Mouse (Mus musculus): ENCODE results near the gene Glb1l. TPM values are rescaled to one million over a fixed set of nuclear protein-coding genes. Genes with fewer than 3 reads are reported as not detected.

The Glb1l gene
- total and polyA plus RNA-seq, 3 experiments, result 7.6 to 13.0 TPM; not detected in 1

GRCm38 (mm10) chr1:75155837-75156236 is 54.8 kb downstream of the Glb1l start (continued):
- TF ChIP-seq ZNF384 (IDR thresholded peaks at IDR 0.05; ENCODE audit: low read depth, low read length) (no peak), MYB (IDR thresholded peaks at IDR 0.05; ENCODE audit: low read depth, low read length) (no peak), CTCF (IDR thresholded peaks at IDR 0.05 in 2 of 3, conservative IDR thresholded peaks at IDR 0.05 in 1 of 3; ENCODE audit: control insufficient read depth in 1 of 3, insufficient read depth in 1 of 3, low read depth in 2 of 3, low read length in 3 of 3, poor library complexity in 1 of 3, severe bottlenecking in 1 of 3) (no peak)

- Histone ChIP-seq H3K9ac (ENCODE audit: control insufficient read depth, low read depth, low read length, poor library complexity, severe bottlenecking) (no peak overlapping the region), H3K4me1 (ENCODE audit: control insufficient read depth in 1 of 2, insufficient read depth in 2 of 2, low read length in 2 of 2) (no peaks in the 10 kb centered on the region; a peak in 1 of 4 replicates), H3K9me3 (replicated peaks; ENCODE audit: insufficient read depth, low read length) (no peaks in the 10 kb centered on the region), H3K4me3 (ENCODE audit: control insufficient read depth in 1 of 2, insufficient read depth in 1 of 2, low read depth in 2 of 2, low read length in 2 of 2) (no peak overlapping the region), H3K27ac (ENCODE audit: control insufficient read depth, low read depth, low read length) (no peak overlapping the region), H3K27me3 (ENCODE audit: control insufficient read depth in 1 of 2, insufficient read depth in 2 of 2, low read length in 2 of 2) (no peaks in the 10 kb centered on the region), H3K79me2 (ENCODE audit: control insufficient read depth, insufficient read depth, low read length, poor library complexity) (peaks cover 7% of the 10 kb centered on the region), H3K36me3 (ENCODE audit: control insufficient read depth in 1 of 2, insufficient read depth in 2 of 2, low read length in 2 of 2) (no peaks in the 10 kb centered on the region; a peak in 1 of 4 replicates)
- DNase-seq (ENCODE audit: low read depth, low spot score), result no peak
- TF ChIP-seq MAZ (IDR thresholded peaks at IDR 0.05; ENCODE audit: low read depth, low read length) (no peak), POLR2AphosphoS2 (IDR thresholded peaks at IDR 0.05; ENCODE audit: low read length) (no peak), BHLHE40 (IDR thresholded peaks at IDR 0.05; ENCODE audit: borderline replicate concordance, low read depth, low read length) (no peak), NELFE (IDR thresholded peaks at IDR 0.05; ENCODE audit: low read depth, low read length) (no peak)
These were observed 61.9 kb downstream of the Glb1l start for GRCm38 (mm10) chr1:75148727-75149126.

Other genes with a start within 250 kb of the Glb1l start
- 1.7 and 2.1 TPM in 2 replicates for gene Nhej1, start 85.6 kb downstream of the Glb1l start, total RNA-seq (2012; rRNA removed)
- gene Nhej1, start 85.6 kb downstream of the Glb1l start, polyA plus RNA-seq (2012; ENCODE audit: insufficient read depth in 1 of 2, insufficient read length in 2 of 2, low read depth in 1 of 2, low replicate concordance in 2 of 2, missing spikeins in 1 of 2), result 1 to 10 TPM in 1 of 2 experiments, not detected in 1; 5.2 TPM
- gene Slc23a3, start 76.9 kb downstream of the Glb1l start, total RNA-seq (2012; rRNA removed), result 0.08 TPM in 1 of 2 replicates, not detected in the other
- gene Slc23a3, start 76.9 kb downstream of the Glb1l start, polyA plus RNA-seq (2012; ENCODE audit: insufficient read depth in 1 of 2, insufficient read length in 2 of 2, low read depth in 1 of 2, low replicate concordance in 2 of 2, missing spikeins in 1 of 2), result under 1 TPM in 1 of 2 experiments, not detected in 1; 0.15 TPM
- gene Cnppd1, start 68.1 kb downstream of the Glb1l start, total RNA-seq (2012; rRNA removed), result 46.4 and 54.4 TPM in 2 replicates
- gene Cnppd1, start 68.1 kb downstream of the Glb1l start, polyA plus RNA-seq (2012; ENCODE audit: insufficient read depth in 1 of 2, insufficient read length in 2 of 2, low read depth in 1 of 2, low replicate concordance in 2 of 2, missing spikeins in 1 of 2), result 100 to 1,000 TPM in 1 of 2 experiments, 10 to 100 TPM in 1; 70.1 to 314 TPM
- gene Retreg2, start 68.0 kb downstream of the Glb1l start, total RNA-seq (2012; rRNA removed), result 37.1 and 38.1 TPM in 2 replicates
- gene Retreg2, start 68.0 kb downstream of the Glb1l start, polyA plus RNA-seq (2012; ENCODE audit: insufficient read depth in 1 of 2, insufficient read length in 2 of 2, low read depth in 1 of 2, low replicate concordance in 2 of 2, missing spikeins in 1 of 2), result 10 to 100 TPM in 1 of 2 experiments, not detected in 1; 59.2 TPM
- gene Zfand2b, start 42.2 kb downstream of the Glb1l start, total RNA-seq (2012; rRNA removed), result 14.4 and 15.0 TPM in 2 replicates
- gene Zfand2b, start 42.2 kb downstream of the Glb1l start, polyA plus RNA-seq (2012; ENCODE audit: insufficient read depth in 1 of 2, insufficient read length in 2 of 2, low read depth in 1 of 2, low replicate concordance in 2 of 2, missing spikeins in 1 of 2), result 10 to 100 TPM in 1 of 2 experiments, not detected in 1; 18.3 TPM
- 79.2 and 84.4 TPM in 2 replicates for gene Abcb6, start 30.4 kb downstream of the Glb1l start, total RNA-seq (2012; rRNA removed)
- 10 to 100 TPM in 1 of 2 experiments, not detected in 1; 73.5 TPM for gene Abcb6, start 30.4 kb downstream of the Glb1l start, polyA plus RNA-seq (2012; ENCODE audit: insufficient read depth in 1 of 2, insufficient read length in 2 of 2, low read depth in 1 of 2, low replicate concordance in 2 of 2, missing spikeins in 1 of 2)
- gene Ankzf1, start 18.7 kb downstream of the Glb1l start, total RNA-seq (2012; rRNA removed), result 5.5 and 8.1 TPM in 2 replicates
- 10 to 100 TPM in 1 of 2 experiments, not detected in 1; 16.7 TPM for gene Ankzf1, start 18.7 kb downstream of the Glb1l start, polyA plus RNA-seq (2012; ENCODE audit: insufficient read depth in 1 of 2, insufficient read length in 2 of 2, low read depth in 1 of 2, low replicate concordance in 2 of 2, missing spikeins in 1 of 2)
- gene Atg9a, start 18.6 kb downstream of the Glb1l start, total RNA-seq (2012; rRNA removed), result 7.8 and 10.2 TPM in 2 replicates
- 10 to 100 TPM in 1 of 2 experiments, not detected in 1; 26.1 TPM for gene Atg9a, start 18.6 kb downstream of the Glb1l start, polyA plus RNA-seq (2012; ENCODE audit: insufficient read depth in 1 of 2, insufficient read length in 2 of 2, low read depth in 1 of 2, low replicate concordance in 2 of 2, missing spikeins in 1 of 2)
- gene Stk16, start within 50 bp of the Glb1l start, total RNA-seq (2012; rRNA removed), result 83.2 and 110 TPM in 2 replicates
- gene Stk16, start within 50 bp of the Glb1l start, polyA plus RNA-seq (2012; ENCODE audit: insufficient read depth in 1 of 2, insufficient read length in 2 of 2, low read depth in 1 of 2, low replicate concordance in 2 of 2, missing spikeins in 1 of 2), result 100 to 1,000 TPM in 1 of 2 experiments, not detected in 1; 154 TPM
- gene Tuba4a, start 9.1 kb upstream of the Glb1l start, total RNA-seq (2012; rRNA removed), result 385 and 396 TPM in 2 replicates
- 100 to 1,000 TPM in 1 of 2 experiments, not detected in 1; 439 TPM for gene Tuba4a, start 9.1 kb upstream of the Glb1l start, polyA plus RNA-seq (2012; ENCODE audit: insufficient read depth in 1 of 2, insufficient read length in 2 of 2, low read depth in 1 of 2, low replicate concordance in 2 of 2, missing spikeins in 1 of 2)
- 0.46 and 0.58 TPM in 2 replicates for gene A630095N17Rik, start 21.3 kb upstream of the Glb1l start, total RNA-seq (2012; rRNA removed)
- gene A630095N17Rik, start 21.3 kb upstream of the Glb1l start, polyA plus RNA-seq (2012; ENCODE audit: insufficient read depth in 1 of 2, insufficient read length in 2 of 2, low read depth in 1 of 2, low replicate concordance in 2 of 2, missing spikeins in 1 of 2), result under 1 TPM in 1 of 2 experiments, not detected in 1; 0.82 TPM
- gene Dnajb2, start 25.6 kb upstream of the Glb1l start, total RNA-seq (2012; rRNA removed), result 10.3 and 12.9 TPM in 2 replicates
- 10 to 100 TPM in 1 of 2 experiments, not detected in 1; 18.9 TPM for gene Dnajb2, start 25.6 kb upstream of the Glb1l start, polyA plus RNA-seq (2012; ENCODE audit: insufficient read depth in 1 of 2, insufficient read length in 2 of 2, low read depth in 1 of 2, low replicate concordance in 2 of 2, missing spikeins in 1 of 2)
- gene Ptprn, start 53.7 kb upstream of the Glb1l start, total RNA-seq (2012; rRNA removed), result not detected in 2 replicates
- gene Ptprn, start 53.7 kb upstream of the Glb1l start, polyA plus RNA-seq (2012; ENCODE audit: insufficient read depth in 1 of 2, insufficient read length in 2 of 2, low read depth in 1 of 2, low replicate concordance in 2 of 2, missing spikeins in 1 of 2), result under 1 TPM in 1 of 2 experiments, not detected in 1; 0.13 TPM
- not detected in 2 replicates for gene Resp18, start 67.6 kb upstream of the Glb1l start, total RNA-seq (2012; rRNA removed)
- not detected for gene Resp18, start 67.6 kb upstream of the Glb1l start, polyA plus RNA-seq (2012; ENCODE audit: insufficient read depth in 1 of 2, insufficient read length in 2 of 2, low read depth in 1 of 2, low replicate concordance in 2 of 2, missing spikeins in 1 of 2)
- 34.7 and 35.9 TPM in 2 replicates for gene Dnpep, start 107.2 kb upstream of the Glb1l start, total RNA-seq (2012; rRNA removed)
- gene Dnpep, start 107.2 kb upstream of the Glb1l start, polyA plus RNA-seq (2012; ENCODE audit: insufficient read depth in 1 of 2, insufficient read length in 2 of 2, low read depth in 1 of 2, low replicate concordance in 2 of 2, missing spikeins in 1 of 2), result 10 to 100 TPM in 1 of 2 experiments, not detected in 1; 59.3 TPM
- gene Des, start 149.5 kb upstream of the Glb1l start, total RNA-seq (2012; rRNA removed), result 4.6 and 7.2 TPM in 2 replicates
- 1 to 10 TPM in 1 of 2 experiments, not detected in 1; 7.0 TPM for gene Des, start 149.5 kb upstream of the Glb1l start, polyA plus RNA-seq (2012; ENCODE audit: insufficient read depth in 1 of 2, insufficient read length in 2 of 2, low read depth in 1 of 2, low replicate concordance in 2 of 2, missing spikeins in 1 of 2)
- 1.7 and 1.8 TPM in 2 replicates for gene Speg, start 164.5 kb upstream of the Glb1l start, total RNA-seq (2012; rRNA removed)
- 1 to 10 TPM in 1 of 2 experiments, not detected in 1; 9.5 TPM for gene Speg, start 164.5 kb upstream of the Glb1l start, polyA plus RNA-seq (2012; ENCODE audit: insufficient read depth in 1 of 2, insufficient read length in 2 of 2, low read depth in 1 of 2, low replicate concordance in 2 of 2, missing spikeins in 1 of 2)
- 63.8 and 65.0 TPM in 2 replicates for gene Gmppa, start 225.1 kb upstream of the Glb1l start, total RNA-seq (2012; rRNA removed)
- gene Gmppa, start 225.1 kb upstream of the Glb1l start, polyA plus RNA-seq (2012; ENCODE audit: insufficient read depth in 1 of 2, insufficient read length in 2 of 2, low read depth in 1 of 2, low replicate concordance in 2 of 2, missing spikeins in 1 of 2), result 100 to 1,000 TPM in 1 of 2 experiments, not detected in 1; 145 TPM
- gene Asic4, start 239.6 kb upstream of the Glb1l start, total RNA-seq (2012; rRNA removed), result 0.19 TPM in 1 of 2 replicates, not detected in the other
- gene Asic4, start 239.6 kb upstream of the Glb1l start, polyA plus RNA-seq (2012; ENCODE audit: insufficient read depth in 1 of 2, insufficient read length in 2 of 2, low read depth in 1 of 2, low replicate concordance in 2 of 2, missing spikeins in 1 of 2), result under 1 TPM in 1 of 2 experiments, not detected in 1; 0.18 TPM